Mouse (Mus musculus): ENCODE data around the gene Cpeb4. TPM values are rescaled to one million over a fixed set of nuclear protein-coding genes. Genes with fewer than 3 reads are reported as not detected.

Gene Cpeb4
- polyA plus RNA-seq, 1 experiment from 2014 or later, result 5.9 TPM

DNA sequence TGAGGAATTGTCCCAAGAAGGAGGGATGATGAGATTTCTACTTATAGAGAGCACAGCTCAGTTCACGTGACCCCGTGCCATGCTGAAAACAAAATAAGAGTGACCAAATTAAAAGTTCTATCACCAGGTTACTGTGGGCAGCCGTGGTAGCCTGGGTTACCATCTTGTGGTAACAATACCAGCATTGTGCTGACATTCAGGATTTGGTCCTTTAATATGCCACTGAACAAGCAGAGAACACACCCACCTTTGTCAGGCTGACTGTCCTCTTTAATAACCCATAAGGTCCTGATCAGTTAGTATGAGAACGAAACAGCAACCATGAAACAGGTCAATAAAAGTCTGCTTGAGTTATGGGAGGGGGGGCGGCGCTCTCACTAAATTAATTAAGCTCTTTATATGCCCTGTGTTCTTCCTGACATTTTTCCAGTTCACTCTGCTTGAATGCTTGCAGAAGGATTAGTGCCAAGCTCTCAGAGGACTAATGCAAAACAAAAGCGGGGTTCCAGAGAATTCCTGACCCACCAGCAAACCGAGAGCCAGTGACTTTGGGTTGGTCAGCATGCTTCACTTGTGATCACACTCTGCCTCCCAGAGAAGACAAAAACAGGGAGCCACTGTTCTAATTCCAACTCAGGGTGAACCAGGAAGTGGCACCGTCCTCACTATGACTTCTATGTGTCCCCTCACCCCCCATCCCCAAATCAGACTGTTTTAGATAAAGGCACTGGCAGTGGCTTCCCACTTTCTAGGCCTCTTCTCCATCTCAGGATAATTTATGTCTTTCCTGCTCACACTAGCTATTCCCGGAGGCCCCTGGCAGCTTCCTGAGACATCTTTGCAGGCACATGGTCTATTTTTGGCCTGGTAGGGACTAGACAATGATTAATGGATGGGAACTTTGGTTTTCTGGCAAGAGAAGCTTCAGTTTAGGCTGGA, 41.5 kb upstream of the Cpeb4 start:
- 59% methylated on average over 10 of the region's 10 CpGs for WGBS
- H3K4me2 ChIP-seq (replicated peaks; ENCODE audit: low read depth, low read length), result no peak overlapping the region
- H3K27ac ChIP-seq (ENCODE audit: low read length), result no peak overlapping the region
- no peak overlapping the region for H3K9ac ChIP-seq (replicated peaks; ENCODE audit: low read depth)
- no peaks in the 10 kb centered on the region for H3K9me3 ChIP-seq (ENCODE audit: low read length)
- ATAC-seq, result no peak
- TF ChIP-seq CTCF (IDR thresholded peaks at IDR 0.05), result no peak
- no peak for TF ChIP-seq EP300 (IDR thresholded peaks at IDR 0.05)
- H3K4me1 ChIP-seq (ENCODE audit: insufficient read depth, low read depth, low read length), result no peaks in the 10 kb centered on the region
- H3K4me3 ChIP-seq (ENCODE audit: low read depth, low read length), result no peak overlapping the region
- H3K36me3 ChIP-seq (ENCODE audit: insufficient read depth, low read length), result no peaks in the 10 kb centered on the region
- no peak for DNase-seq (ENCODE audit: low spot score)
- no peaks in the 10 kb centered on the region for H3K27me3 ChIP-seq (replicated peaks; ENCODE audit: insufficient read depth, low read length)

- no peak for TF ChIP-seq CTCF (IDR thresholded peaks at IDR 0.05)
- no peak for TF ChIP-seq EP300 (IDR thresholded peaks at IDR 0.05)
- Histone ChIP-seq H3K4me3 (ENCODE audit: low read depth, low read length) (no peak overlapping the region), H3K9me3 (ENCODE audit: low read length) (no peaks in the 10 kb centered on the region), H3K4me2 (replicated peaks; ENCODE audit: low read depth, low read length) (no peak overlapping the region), H3K27me3 (replicated peaks; ENCODE audit: insufficient read depth, low read length) (no peaks in the 10 kb centered on the region), H3K27ac (ENCODE audit: low read length) (no peak overlapping the region), H3K4me1 (ENCODE audit: insufficient read depth, low read depth, low read length) (no peaks in the 10 kb centered on the region), H3K36me3 (ENCODE audit: insufficient read depth, low read length) (no peaks in the 10 kb centered on the region), H3K9ac (replicated peaks; ENCODE audit: low read depth) (no peak overlapping the region)
- WGBS, result 77% methylated on average over 5 of the region's 5 CpGs
- DNase-seq (ENCODE audit: low spot score), result no peak
- ATAC-seq, result no peak
These were observed 40.6 kb upstream of the Cpeb4 start for GRCm38 (mm10) chr11:31831451-31831850.

- H3K9ac ChIP-seq (replicated peaks; ENCODE audit: low read depth), result no peak overlapping the region
- TF ChIP-seq EP300 (IDR thresholded peaks at IDR 0.05) (no peak), CTCF (IDR thresholded peaks at IDR 0.05) (no peak)
- H3K4me2 ChIP-seq (replicated peaks; ENCODE audit: low read depth, low read length), result no peak overlapping the region
- H3K27me3 ChIP-seq (replicated peaks; ENCODE audit: insufficient read depth, low read length), result no peaks in the 10 kb centered on the region
- H3K27ac ChIP-seq (ENCODE audit: low read length), result no peak overlapping the region
- WGBS, result 81% methylated on average over 5 of the region's 5 CpGs
- no peaks in the 10 kb centered on the region for H3K4me1 ChIP-seq (ENCODE audit: insufficient read depth, low read depth, low read length)
- DNase-seq (ENCODE audit: low spot score) (no peak), ATAC-seq (no peak)
- no peaks in the 10 kb centered on the region for H3K36me3 ChIP-seq (ENCODE audit: insufficient read depth, low read length)
- no peak overlapping the region for H3K4me3 ChIP-seq (ENCODE audit: low read depth, low read length)
- H3K9me3 ChIP-seq (ENCODE audit: low read length), result no peaks in the 10 kb centered on the region
These were observed 40.0 kb upstream of the Cpeb4 start for GRCm38 (mm10) chr11:31831983-31832382.

DNA sequence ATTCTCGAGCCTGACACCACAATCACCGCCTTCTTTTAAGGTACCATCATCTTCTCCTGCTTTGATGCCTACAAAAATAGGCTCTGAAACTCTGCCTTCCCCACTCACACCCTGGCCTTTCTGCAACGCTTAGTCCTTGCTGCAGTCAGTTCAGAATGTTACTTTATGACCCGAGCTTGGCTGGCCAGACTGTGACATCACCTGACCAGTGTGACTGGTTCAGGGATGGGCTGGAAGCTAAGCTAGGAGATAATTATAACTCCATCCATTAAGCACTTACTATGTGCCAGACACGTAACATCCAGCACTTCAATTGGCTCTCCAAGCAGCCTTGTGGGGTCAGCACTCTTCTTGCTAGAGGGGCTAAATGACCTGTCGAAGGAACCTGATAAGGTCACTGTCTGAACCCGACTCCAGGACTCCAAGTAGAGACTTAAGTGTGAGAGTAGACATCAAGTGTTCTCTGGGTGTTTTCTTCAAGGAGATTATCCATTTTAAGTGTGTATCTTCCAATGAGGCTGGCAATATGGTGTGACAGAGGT, 39.5 kb upstream of the Cpeb4 start:
- Histone ChIP-seq H3K4me1 (ENCODE audit: insufficient read depth, low read depth, low read length) (no peaks in the 10 kb centered on the region), H3K9me3 (ENCODE audit: low read length) (no peaks in the 10 kb centered on the region), H3K4me2 (replicated peaks; ENCODE audit: low read depth, low read length) (no peak overlapping the region), H3K9ac (replicated peaks; ENCODE audit: low read depth) (no peak overlapping the region), H3K27me3 (replicated peaks; ENCODE audit: insufficient read depth, low read length) (no peaks in the 10 kb centered on the region), H3K36me3 (ENCODE audit: insufficient read depth, low read length) (no peaks in the 10 kb centered on the region), H3K27ac (ENCODE audit: low read length) (no peak overlapping the region), H3K4me3 (ENCODE audit: low read depth, low read length) (no peak overlapping the region)
- 70% methylated on average over 7 of the region's 7 CpGs for WGBS
- ATAC-seq (no peak), DNase-seq (ENCODE audit: low spot score) (no peak)
- no peak for TF ChIP-seq CTCF (IDR thresholded peaks at IDR 0.05)
- no peak for TF ChIP-seq EP300 (IDR thresholded peaks at IDR 0.05)

- TF ChIP-seq CTCF (IDR thresholded peaks at IDR 0.05) (no peak), EP300 (IDR thresholded peaks at IDR 0.05) (no peak)
- Histone ChIP-seq H3K4me1 (ENCODE audit: insufficient read depth, low read depth, low read length) (no peaks in the 10 kb centered on the region; the same call in 1 of the 2 replicates), H3K4me2 (replicated peaks; ENCODE audit: low read depth, low read length) (no peak overlapping the region), H3K36me3 (ENCODE audit: insufficient read depth, low read length) (no peaks in the 10 kb centered on the region), H3K9ac (replicated peaks; ENCODE audit: low read depth) (no peak overlapping the region), H3K4me3 (ENCODE audit: low read depth, low read length) (no peak overlapping the region), H3K27me3 (replicated peaks; ENCODE audit: insufficient read depth, low read length) (no peaks in the 10 kb centered on the region), H3K9me3 (ENCODE audit: low read length) (no peaks in the 10 kb centered on the region), H3K27ac (ENCODE audit: low read length) (no peak overlapping the region)
- no peak for ATAC-seq
- no peak for DNase-seq (ENCODE audit: low spot score)
- WGBS, result 56% methylated on average over 2 of the region's 2 CpGs
These were observed 38.5 kb upstream of the Cpeb4 start for GRCm38 (mm10) chr11:31833506-31833905.

DNA sequence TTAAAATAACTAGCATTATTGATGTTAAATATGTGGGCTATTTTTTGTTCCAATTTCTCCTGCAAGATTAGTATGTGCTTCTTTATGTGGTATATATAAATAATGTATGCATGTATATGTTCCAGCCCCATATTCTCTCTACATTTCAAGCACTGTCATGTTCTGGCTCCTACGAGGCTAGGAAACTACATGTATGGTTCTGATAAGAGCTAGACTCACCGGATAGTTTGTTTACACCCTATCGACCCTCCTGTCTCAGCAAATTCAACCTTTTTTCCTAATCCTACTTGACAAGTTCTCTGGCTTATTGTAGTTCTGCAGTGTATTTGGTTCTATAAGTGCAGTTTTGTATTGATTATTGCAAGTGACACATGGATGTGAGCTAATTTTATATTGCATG, 36.7 kb upstream of the Cpeb4 start:
- 46% methylated on average over 3 of the region's 3 CpGs for WGBS
- no peak for TF ChIP-seq EP300 (IDR thresholded peaks at IDR 0.05)
- TF ChIP-seq CTCF (IDR thresholded peaks at IDR 0.05), result no peak
- H3K36me3 ChIP-seq (ENCODE audit: insufficient read depth, low read length), result no peaks in the 10 kb centered on the region
- H3K4me2 ChIP-seq (replicated peaks; ENCODE audit: low read depth, low read length), result no peak overlapping the region
- no peak for ATAC-seq
- no peak for DNase-seq (ENCODE audit: low spot score)
- peaks cover 5% of the 10 kb centered on the region; the same call in 1 of the 2 replicates for H3K4me1 ChIP-seq (ENCODE audit: insufficient read depth, low read depth, low read length)
- no peaks in the 10 kb centered on the region for H3K9me3 ChIP-seq (ENCODE audit: low read length)
- no peak overlapping the region for H3K4me3 ChIP-seq (ENCODE audit: low read depth, low read length)
- no peaks in the 10 kb centered on the region for H3K27me3 ChIP-seq (replicated peaks; ENCODE audit: insufficient read depth, low read length)
- H3K9ac ChIP-seq (replicated peaks; ENCODE audit: low read depth), result no peak overlapping the region
- H3K27ac ChIP-seq (ENCODE audit: low read length), result no peak overlapping the region
